Mouse (Mus musculus) MEL (cell line): ENCODE results near the gene Aire. TPM values are rescaled to one million over a fixed set of nuclear protein-coding genes. Genes with fewer than 3 reads are reported as not detected.

ENCODE experiments used
- DNase-seq: peaks from one replicate; pipeline ENCODE4 v3.0.0; 2011; ENCODE audit warnings: low read depth, low spot score
- H3K27ac ChIP-seq: 2 replicates; pipeline ENCODE4 v1.5.1; 2012; ENCODE audit warnings: low read depth, mild to moderate bottlenecking, control low read depth, low read length, moderate library complexity; ENCODE audit not compliant: control insufficient read depth
- H3K27me3 ChIP-seq, 2 experiments: fragments of 150-350 bp in 1 of 2; sonication (generic) in 1 of 2; 2 replicates each; pipeline ENCODE4 v1.6.1; 2012; ENCODE audit warnings: low read length in 2 of 2, mild to moderate bottlenecking in 2 of 2, improper control_type of control experiment in 1 of 2, moderate library complexity in 1 of 2; ENCODE audit not compliant: insufficient read depth in 2 of 2, control insufficient read depth in 1 of 2
- H3K36me3 ChIP-seq, 2 experiments: 2 replicates each; pipeline ENCODE4 v1.6.1; 2012 to 2014; ENCODE audit warnings: low read length in 2 of 2, improper control_type of control experiment in 1 of 2, inconsistent platforms in 1 of 2, mild to moderate bottlenecking in 1 of 2; ENCODE audit not compliant: insufficient read depth in 2 of 2, control insufficient read depth in 1 of 2
- H3K4me1 ChIP-seq, 2 experiments: fragments of 150-350 bp in 1 of 2; sonication (generic) in 1 of 2; 2 replicates each; pipeline ENCODE4 v1.6.1; 2012; ENCODE audit warnings: low read length in 2 of 2, improper control_type of control experiment in 1 of 2, mild to moderate bottlenecking in 1 of 2; ENCODE audit not compliant: insufficient read depth in 2 of 2, control insufficient read depth in 1 of 2
- H3K4me3 ChIP-seq, 2 experiments: fragments of 150-350 bp in 1 of 2; sonication (generic) in 1 of 2; 2 replicates each; pipeline ENCODE4 v1.5.1; 2012; ENCODE audit warnings: low read depth in 2 of 2, low read length in 2 of 2, mild to moderate bottlenecking in 2 of 2, moderate library complexity in 2 of 2, control low read depth in 1 of 2, improper control_type of control experiment in 1 of 2; ENCODE audit not compliant: control insufficient read depth in 1 of 2, insufficient read depth in 1 of 2
- H3K79me2 ChIP-seq: 2 replicates; pipeline ENCODE4 v1.6.1; 2012; ENCODE audit warnings: mild to moderate bottlenecking, low read length, moderate library complexity; ENCODE audit not compliant: control insufficient read depth, poor library complexity, insufficient read depth
- H3K9ac ChIP-seq: 2 replicates; pipeline ENCODE4 v1.6.1; 2012; ENCODE audit warnings: low read depth, mild to moderate bottlenecking, control low read depth, low read length, moderate library complexity; ENCODE audit not compliant: control insufficient read depth, poor library complexity, severe bottlenecking
- H3K9me3 ChIP-seq: fragments of 150-350 bp; sonication (generic); replicated peaks from 2 replicates; pipeline ENCODE4 v1.6.1; 2012; ENCODE audit warnings: mild to moderate bottlenecking, low read length, improper control_type of control experiment, moderate library complexity; ENCODE audit not compliant: insufficient read depth
- BHLHE40 ChIP-seq: IDR thresholded peaks from 2 replicates; pipeline ENCODE4 v1.6.1; 2012; ENCODE audit warnings: low read depth, mild to moderate bottlenecking, inconsistent platforms, low read length, improper control_type of control experiment, borderline replicate concordance
- CHD1 ChIP-seq: IDR thresholded peaks from 2 replicates; pipeline ENCODE4 v1.6.1; 2012; ENCODE audit warnings: low read depth, mild to moderate bottlenecking, inconsistent platforms, low read length, improper control_type of control experiment
- CHD2 ChIP-seq: IDR thresholded peaks from 2 replicates; pipeline ENCODE4 v1.6.1; 2011; ENCODE audit warnings: low read length, improper control_type of control experiment
- CTCF ChIP-seq, 3 experiments: IDR thresholded peaks in 2 of 3; conservative IDR thresholded peaks in 1 of 3; 2 replicates each; pipeline ENCODE4 v1.5.1; 2011 to 2012; ENCODE audit warnings: low read length in 3 of 3, low read depth in 2 of 3, mild to moderate bottlenecking in 2 of 3, improper control_type of control experiment in 1 of 3, inconsistent platforms in 1 of 3, mixed read lengths in 1 of 3, moderate library complexity in 1 of 3; ENCODE audit not compliant: control insufficient read depth in 1 of 3, insufficient read depth in 1 of 3, poor library complexity in 1 of 3, severe bottlenecking in 1 of 3
- E2F4 ChIP-seq: IDR thresholded peaks from 2 replicates; pipeline ENCODE4 v1.6.1; 2011; ENCODE audit warnings: low read depth, low read length, improper control_type of control experiment, borderline replicate concordance
- ELF1 ChIP-seq: IDR thresholded peaks from 2 replicates; pipeline ENCODE4 v1.6.1; 2014; ENCODE audit warnings: low read depth, mild to moderate bottlenecking, inconsistent platforms, low read length, improper control_type of control experiment, moderate library complexity
- ETS1 ChIP-seq: IDR thresholded peaks from 2 replicates; pipeline ENCODE4 v1.6.1; 2012; ENCODE audit warnings: low read depth, mild to moderate bottlenecking, inconsistent platforms, low read length, improper control_type of control experiment, moderate library complexity
- GABPA ChIP-seq: IDR thresholded peaks from 2 replicates; pipeline ENCODE4 v1.6.1; 2012; ENCODE audit warnings: low read depth, mild to moderate bottlenecking, inconsistent platforms, low read length, improper control_type of control experiment, moderate library complexity
- GATA1 ChIP-seq: IDR thresholded peaks from 2 replicates; pipeline ENCODE4 v1.6.1; 2011; ENCODE audit warnings: low read depth, low read length, improper control_type of control experiment
- JUND ChIP-seq: IDR thresholded peaks from 2 replicates; pipeline ENCODE4 v1.6.1; 2011; ENCODE audit warnings: low read depth, mild to moderate bottlenecking, improper control_type of control experiment, low read length
- MAFK ChIP-seq: IDR thresholded peaks from 2 replicates; pipeline ENCODE4 v1.6.1; 2011; ENCODE audit warnings: low read depth, mild to moderate bottlenecking, low read length, improper control_type of control experiment, borderline replicate concordance
- MAX ChIP-seq: IDR thresholded peaks from 2 replicates; pipeline ENCODE4 v1.6.1; 2011; ENCODE audit warnings: low read length, improper control_type of control experiment
- MEF2A ChIP-seq: IDR thresholded peaks from 2 replicates; pipeline ENCODE4 v1.6.1; 2014; ENCODE audit warnings: low read depth, mild to moderate bottlenecking, inconsistent platforms, low read length, improper control_type of control experiment; ENCODE audit not compliant: poor library complexity, insufficient replicate concordance, severe bottlenecking; ENCODE audit errors: extremely low read depth
- MXI1 ChIP-seq: IDR thresholded peaks from 2 replicates; pipeline ENCODE4 v1.6.1; 2011; ENCODE audit warnings: mild to moderate bottlenecking, low read depth, low read length, improper control_type of control experiment
- MYB ChIP-seq: IDR thresholded peaks from 2 replicates; pipeline ENCODE4 v1.6.1; 2011; ENCODE audit warnings: mild to moderate bottlenecking, low read depth, low read length, improper control_type of control experiment
- NELFE ChIP-seq: IDR thresholded peaks from 2 replicates; pipeline ENCODE4 v1.6.1; 2011; ENCODE audit warnings: low read depth, low read length, improper control_type of control experiment
- POLR2A ChIP-seq, 2 experiments: IDR thresholded peaks; 2 replicates each; pipeline ENCODE4 v1.6.1; 2011 to 2012; ENCODE audit warnings: low read length in 2 of 2, mild to moderate bottlenecking in 2 of 2, control low read depth in 1 of 2, improper control_type of control experiment in 1 of 2, low read depth in 1 of 2, moderate library complexity in 1 of 2; ENCODE audit not compliant: control insufficient read depth in 1 of 2, insufficient read depth in 1 of 2, poor library complexity in 1 of 2
- POLR2AphosphoS5 ChIP-seq: IDR thresholded peaks from 2 replicates; pipeline ENCODE4 v1.6.1; 2012; ENCODE audit warnings: low read depth, borderline replicate concordance, mild to moderate bottlenecking, inconsistent platforms, low read length, moderate library complexity, mixed read lengths
- RAD21 ChIP-seq: IDR thresholded peaks from 2 replicates; pipeline ENCODE4 v1.6.1; 2011; ENCODE audit warnings: mild to moderate bottlenecking, low read depth, low read length, improper control_type of control experiment
- RCOR1 ChIP-seq: IDR thresholded peaks from 2 replicates; pipeline ENCODE4 v1.6.1; 2012; ENCODE audit warnings: low read depth, mild to moderate bottlenecking, inconsistent platforms, low read length, improper control_type of control experiment
- TAL1 ChIP-seq: IDR thresholded peaks from 2 replicates; pipeline ENCODE4 v1.6.1; 2012; ENCODE audit warnings: mild to moderate bottlenecking, inconsistent platforms, low read length, moderate library complexity, mixed read lengths
- TBP ChIP-seq: IDR thresholded peaks from 2 replicates; pipeline ENCODE4 v1.8.0; 2011; ENCODE audit warnings: low read depth, low read length, improper control_type of control experiment
- TCF12 ChIP-seq: IDR thresholded peaks from 2 replicates; pipeline ENCODE4 v1.6.1; 2014; ENCODE audit warnings: low read depth, mild to moderate bottlenecking, inconsistent platforms, low read length, improper control_type of control experiment, moderate library complexity
- UBTF ChIP-seq: IDR thresholded peaks from 2 replicates; pipeline ENCODE4 v1.6.1; 2012; ENCODE audit warnings: low read depth, mild to moderate bottlenecking, inconsistent platforms, low read length, improper control_type of control experiment, moderate library complexity, borderline replicate concordance; ENCODE audit not compliant: insufficient read depth
- USF1 ChIP-seq: IDR thresholded peaks from 2 replicates; pipeline ENCODE4 v1.6.1; 2014; ENCODE audit warnings: low read depth, mild to moderate bottlenecking, inconsistent platforms, low read length, improper control_type of control experiment, moderate library complexity
- USF2 ChIP-seq, 2 experiments: IDR thresholded peaks; 2 replicates each; pipeline ENCODE4 v1.6.1; 2011 to 2012; ENCODE audit warnings: improper control_type of control experiment in 2 of 2, low read length in 2 of 2, borderline replicate concordance in 1 of 2, inconsistent platforms in 1 of 2, low read depth in 1 of 2, mild to moderate bottlenecking in 1 of 2; ENCODE audit not compliant: insufficient read depth in 1 of 2
- ZKSCAN1 ChIP-seq: IDR thresholded peaks from 2 replicates; pipeline ENCODE4 v1.6.1; 2012; ENCODE audit warnings: low read depth, mild to moderate bottlenecking, inconsistent platforms, low read length, improper control_type of control experiment, moderate library complexity
- ZMIZ1 ChIP-seq: IDR thresholded peaks from 2 replicates; pipeline ENCODE4 v1.6.1; 2012; ENCODE audit warnings: low read depth, mild to moderate bottlenecking, inconsistent platforms, low read length, improper control_type of control experiment, moderate library complexity
- ZNF384 ChIP-seq: IDR thresholded peaks from 2 replicates; pipeline ENCODE4 v1.6.1; 2012; ENCODE audit warnings: low read depth, mild to moderate bottlenecking, inconsistent platforms, low read length, improper control_type of control experiment
- polyA plus RNA-seq, 2 experiments: library from polyadenylated mRNA; stranded (reverse) in 1 of 2; unstranded in 1 of 2; fragments of >175 nt in 1 of 2; fragments of >200 nt in 1 of 2; gene quantifications; 2 replicates each; pipeline versions ENCODE4 v1.2.1 to v1.2.4; 2012; ENCODE audit warnings: low replicate concordance in 2 of 2, low read depth in 1 of 2; ENCODE audit not compliant: insufficient read length in 2 of 2, insufficient read depth in 1 of 2, missing spikeins in 1 of 2
- total RNA-seq: library from RNA; depleted of rRNA; stranded (reverse); fragments of 300-350 nt; gene quantifications from 2 replicates; pipeline ENCODE4 v1.2.3, GENCODE M21; 2012

Gene Aire
- total and polyA plus RNA-seq, 3 experiments = 0.17 TPM; not detected in 2

- H3K79me2 ChIP-seq = peaks cover 19% of the 10 kb centered on the region
- no peaks in the 10 kb centered on the region; a peak in 2 of 4 replicates for H3K36me3 ChIP-seq
- peak overlapping the region; percentile 79 to 80 for H3K4me3 ChIP-seq
- no peaks in the 10 kb centered on the region for H3K27me3 ChIP-seq
- H3K9ac ChIP-seq = peak overlapping the region; percentile 69
- H3K4me1 ChIP-seq = peaks cover 2 to 14% of the 10 kb centered on the region in 2 experiments; a peak in 3 of 4 replicates
- peak overlapping the region; percentile 67 for H3K27ac ChIP-seq
- TF ChIP-seq MXI1 = peak; percentile 54; the same call in 1 of the 2 replicates
- TF ChIP-seq POLR2AphosphoS5 = no peak
- TF ChIP-seq GATA1 = no peak
- peak; percentile 87 for TF ChIP-seq TBP
- TF ChIP-seq MAFK = peak; percentile 44; the same call in 1 of the 2 replicates
- no peak; the same call in none of the 2 replicates for TF ChIP-seq ETS1
- no peak for TF ChIP-seq UBTF
- no peak for TF ChIP-seq USF2 (IDR thresholded peaks at IDR 0.05; ENCODE audit: borderline replicate concordance in 1 of 2, insufficient read depth in 1 of 2, low read depth in 1 of 2, low read length in 2 of 2)
- no peak for TF ChIP-seq NELFE
- TF ChIP-seq CHD2 = no peak
- no peak for TF ChIP-seq RCOR1
- TF ChIP-seq CTCF (IDR thresholded peaks at IDR 0.05 in 2 of 3, conservative IDR thresholded peaks at IDR 0.05 in 1 of 3; ENCODE audit: control insufficient read depth in 1 of 3, insufficient read depth in 1 of 3, low read depth in 2 of 3, low read length in 3 of 3, poor library complexity in 1 of 3, severe bottlenecking in 1 of 3) = no peak
- no peak for TF ChIP-seq GABPA
- no peak for TF ChIP-seq USF1
- no peak for TF ChIP-seq TCF12
- no peak for TF ChIP-seq ELF1
- TF ChIP-seq ZMIZ1 = 0 out of 2 replicates have a peak, but pooled peaks have one; percentile 30
- H3K9me3 ChIP-seq = no peaks in the 10 kb centered on the region
- DNase-seq = peak; percentile 83
Observed at GRCm38 (mm10) chr10:78010335-78010734, 33.1 kb downstream of the Aire start.

- Histone ChIP-seq H3K4me3 (peak within 1 kb of the TSS; percentile 79 to 80), H3K9me3 (no peaks in the 10 kb centered on the region), H3K79me2 (peaks cover 19% of the 10 kb centered on the region), H3K9ac (peak within 1 kb of the TSS; percentile 79), H3K36me3 (no peaks in the 10 kb centered on the region; a peak in 2 of 4 replicates), H3K27ac (peak within 1 kb of the TSS; percentile 80), H3K27me3 (no peaks in the 10 kb centered on the region), H3K4me1 (peaks cover 2 to 14% of the 10 kb centered on the region in 2 experiments; a peak in 3 of 4 replicates)
- no peak for DNase-seq
- TF ChIP-seq ZKSCAN1 (no peak), BHLHE40 (no peak), MEF2A (no peak), MXI1 (peak; percentile 73), NELFE (no peak), UBTF (no peak), RCOR1 (no peak), E2F4 (no peak), ZNF384 (no peak), MYB (no peak), MAX (0 out of 2 replicates have a peak, but pooled peaks have one; percentile 22), TAL1 (no peak), GATA1 (no peak), ELF1 (no peak), TBP (no peak), ETS1 (no peak; the same call in 1 of the 2 replicates), POLR2A (IDR thresholded peaks at IDR 0.05; ENCODE audit: control insufficient read depth in 1 of 2, insufficient read depth in 1 of 2, low read depth in 1 of 2, low read length in 2 of 2, poor library complexity in 1 of 2) (0 out of 4 replicates have a peak, but pooled peaks of 1 of the 2 experiments have one; percentile 17), MAFK (no peak), JUND (no peak), USF2 (IDR thresholded peaks at IDR 0.05; ENCODE audit: borderline replicate concordance in 1 of 2, insufficient read depth in 1 of 2, low read depth in 1 of 2, low read length in 2 of 2) (no peak), CHD2 (no peak), CHD1 (no peak), GABPA (no peak), RAD21 (no peak)
Observed at GRCm38 (mm10) chr10:78009945-78010293, 33.5 kb downstream of the Aire start, which contains the start of gene Pfkl. TSS of gene Pfkl (minus strand) at chr10:78010083.
